Mouse (Mus musculus) ES-E14 (cell line): ENCODE measurements around the gene Eva1a. TPM values are rescaled to one million over a fixed set of nuclear protein-coding genes. Genes with fewer than 3 reads are reported as not detected.

Source experiments
- DNase-seq: peaks from one replicate; pipeline ENCODE4 v3.0.0-alpha.2; 2013; ENCODE audit warnings: low read depth, low spot score
- H3K27ac ChIP-seq: 2 replicates; pipeline ENCODE4 v1.5.1; 2012; ENCODE audit warnings: low read depth, mild to moderate bottlenecking, low read length, moderate library complexity, mixed read lengths; ENCODE audit not compliant: poor library complexity, insufficient read depth, severe bottlenecking
- H3K36me3 ChIP-seq: 2 replicates; pipeline ENCODE4 v1.6.1; 2012; ENCODE audit warnings: mild to moderate bottlenecking, low read length, moderate library complexity, mixed read lengths; ENCODE audit not compliant: control insufficient read depth, poor library complexity, insufficient read depth, severe bottlenecking
- H3K4me1 ChIP-seq, 2 experiments: fragments of 150-350 bp in 1 of 2; sonication (generic) in 1 of 2; 2 replicates each; pipeline ENCODE4 v1.6.1; 2012; ENCODE audit warnings: low read length in 2 of 2, mild to moderate bottlenecking in 1 of 2, mixed read lengths in 1 of 2; ENCODE audit not compliant: control insufficient read depth in 2 of 2, insufficient read depth in 2 of 2, poor library complexity in 1 of 2
- H3K4me3 ChIP-seq, 2 experiments: fragments of 150-350 bp in 1 of 2; sonication (generic) in 1 of 2; 2 replicates each; pipeline ENCODE4 v1.5.1; 2012; ENCODE audit warnings: low read length in 2 of 2, low read depth in 1 of 2, mild to moderate bottlenecking in 1 of 2, mixed read lengths in 1 of 2; ENCODE audit not compliant: insufficient read depth in 1 of 2, poor library complexity in 1 of 2, severe bottlenecking in 1 of 2
- H3K9ac ChIP-seq: 2 replicates; pipeline ENCODE4 v1.6.1; 2012; ENCODE audit warnings: low read depth, mild to moderate bottlenecking, low read length, mixed read lengths; ENCODE audit not compliant: poor library complexity, insufficient read depth, severe bottlenecking
- H3K9me3 ChIP-seq: fragments of 150-350 bp; sonication (generic); 2 replicates; pipeline ENCODE4 v1.6.1; 2012; ENCODE audit warnings: low read depth, mild to moderate bottlenecking, low read length; ENCODE audit not compliant: control insufficient read depth, insufficient read depth
- CHD2 ChIP-seq: IDR thresholded peaks from 2 replicates; pipeline ENCODE4 v1.6.1; 2014; ENCODE audit warnings: mild to moderate bottlenecking, low read depth, low read length, inconsistent platforms
- HCFC1 ChIP-seq: IDR thresholded peaks from 2 replicates; pipeline ENCODE4 v1.6.1; 2012; ENCODE audit warnings: low read length, inconsistent platforms, borderline replicate concordance; ENCODE audit not compliant: insufficient read depth
- MAFK ChIP-seq: IDR thresholded peaks from 2 replicates; pipeline ENCODE4 v1.6.1; 2014; ENCODE audit warnings: mild to moderate bottlenecking, low read depth, low read length, inconsistent platforms; ENCODE audit not compliant: insufficient read depth
- ZC3H11A ChIP-seq: IDR thresholded peaks from 2 replicates; pipeline ENCODE4 v1.6.1; 2012; ENCODE audit warnings: low read depth, mild to moderate bottlenecking, inconsistent platforms, low read length, borderline replicate concordance
- ZNF384 ChIP-seq: IDR thresholded peaks from 2 replicates; pipeline ENCODE4 v1.6.1; 2012; ENCODE audit warnings: low read depth, low read length, inconsistent platforms
- in situ Hi-C, 2 experiments: fragments of 600-800 bp; cut with MboI; formaldehyde crosslinking; loops; one replicate each; pipeline ENCODE4 v1.15.1; 2025; ENCODE audit warnings: low sequenced_read_pairs in 2 of 2, inconsistent platforms in 1 of 2; ENCODE audit not compliant: unreplicated experiment in 2 of 2
- total RNA-seq: library from RNA; depleted of rRNA; stranded (reverse); fragments of 300-350 nt; gene quantifications from 2 replicates; pipeline ENCODE4 v1.2.3, GENCODE M21; 2012; rRNA removed

The Eva1a gene
- total RNA-seq, 1 experiment, result 4.4 TPM

DNA sequence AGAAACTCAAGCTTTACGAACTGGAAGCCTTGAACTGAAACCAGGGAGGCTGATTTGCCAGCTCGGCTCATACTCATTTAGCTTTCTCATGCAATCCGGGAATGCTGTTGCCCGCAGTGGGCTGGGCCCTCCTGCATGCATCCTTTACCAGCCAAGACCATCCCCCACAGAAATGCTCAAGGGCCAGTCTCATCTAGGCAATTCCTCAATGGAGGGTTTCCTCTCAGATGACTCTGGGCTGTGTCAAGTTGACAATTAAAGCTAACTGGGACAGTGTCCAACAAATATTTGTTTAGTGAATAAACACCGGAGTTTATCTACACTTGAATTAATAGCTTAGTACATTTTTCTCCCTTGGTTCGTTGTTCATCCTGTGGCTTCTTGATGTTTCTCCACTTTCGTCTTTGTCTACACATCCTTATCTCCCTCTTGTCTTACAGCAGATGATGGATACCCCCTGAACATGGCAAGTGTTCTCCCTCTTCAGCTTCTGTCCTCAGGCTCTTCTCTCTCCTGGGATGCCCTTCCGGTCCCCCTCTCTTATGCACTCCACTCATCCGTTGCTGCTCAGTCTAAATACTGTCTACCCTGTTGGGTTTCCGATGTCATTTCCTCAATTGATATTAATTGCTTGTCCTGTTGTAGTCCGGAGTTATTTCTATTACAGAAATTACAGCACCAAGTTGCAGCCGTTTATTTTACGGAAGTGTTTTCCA lies 92.2 kb downstream of the Eva1a start:
- Histone ChIP-seq H3K4me1 (no peaks in the 10 kb centered on the region), H3K36me3 (no peaks in the 10 kb centered on the region), H3K4me3 (no peak overlapping the region), H3K27ac (no peak overlapping the region), H3K9ac (no peak overlapping the region), H3K9me3 (no peaks in the 10 kb centered on the region)
- in situ Hi-C loops, result no loop called here
- TF ChIP-seq ZNF384, result no peak
- no peak for TF ChIP-seq CHD2
- TF ChIP-seq MAFK, result no peak
- no peak for TF ChIP-seq ZC3H11A
- no peak for TF ChIP-seq HCFC1
- no peak for DNase-seq

GRCm38 (mm10) chr6:82133592-82133978 lies 92.7 kb downstream of the Eva1a start:
- in situ Hi-C loops, result no loop called here
- Histone ChIP-seq H3K9me3 (no peaks in the 10 kb centered on the region), H3K36me3 (no peaks in the 10 kb centered on the region), H3K4me3 (no peak overlapping the region), H3K4me1 (no peaks in the 10 kb centered on the region), H3K27ac (no peak overlapping the region), H3K9ac (no peak overlapping the region)
- TF ChIP-seq ZC3H11A (no peak), ZNF384 (no peak), CHD2 (no peak), MAFK (no peak), HCFC1 (no peak)
- no peak for DNase-seq

DNA sequence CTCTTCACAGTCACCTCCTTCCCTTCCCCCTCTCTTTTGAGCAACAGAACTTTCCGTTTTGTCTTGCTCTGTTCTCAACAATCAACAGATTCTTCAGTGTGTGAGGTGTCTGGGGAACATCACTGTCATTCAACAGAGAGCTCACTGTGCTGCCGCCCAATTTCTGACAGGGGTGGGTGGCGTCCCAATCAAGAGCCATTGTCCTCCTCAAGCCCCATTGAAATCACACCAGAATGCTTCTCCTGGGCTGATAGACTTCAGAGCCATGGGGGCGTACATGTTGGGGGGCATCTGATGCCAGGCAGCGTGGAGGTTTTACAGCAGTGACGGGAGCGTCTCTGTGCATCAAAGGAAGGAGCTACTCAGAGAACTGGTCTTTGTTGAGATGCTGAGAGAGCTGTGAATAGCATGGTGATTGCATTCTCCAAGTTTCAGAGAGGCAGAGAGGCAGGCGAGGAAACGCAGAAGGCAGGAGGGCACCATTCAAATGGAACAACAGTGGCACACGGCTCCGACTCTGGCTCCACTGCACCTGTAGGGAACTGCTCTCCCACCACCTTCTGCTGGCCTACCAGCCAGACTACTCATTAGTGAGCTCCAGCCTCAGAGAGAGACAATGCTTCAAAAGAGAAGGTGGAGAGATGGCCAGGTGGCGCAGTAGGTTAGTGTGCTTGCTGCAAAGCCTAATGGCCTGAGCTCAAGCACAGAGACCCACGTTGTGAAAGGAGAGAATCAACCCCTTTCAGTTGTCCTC lies 95.3 kb downstream of the Eva1a start:
- DNase-seq, result no peak
- Histone ChIP-seq H3K4me3 (no peak overlapping the region), H3K36me3 (no peaks in the 10 kb centered on the region)

More for the DNA sequence above, 95.3 kb downstream of the Eva1a start:
- no peaks in the 10 kb centered on the region for H3K9me3 ChIP-seq
- TF ChIP-seq CHD2 (no peak), HCFC1 (no peak)
- H3K27ac ChIP-seq, result no peak overlapping the region
- no peaks in the 10 kb centered on the region for H3K4me1 ChIP-seq
- in situ Hi-C loops, result no loop called here
- no peak overlapping the region for H3K9ac ChIP-seq

Other genes starting within 250 kb of the Eva1a start
- 17.8 and 21.0 TPM in 2 replicates for gene Gcfc2, start 117.4 kb upstream of the Eva1a start, total RNA-seq
- gene Mrpl19, start 75.1 kb upstream of the Eva1a start, total RNA-seq, result 28.2 and 30.4 TPM in 2 replicates